Mouse (Mus musculus) testis, adult 2 months (tissue): ENCODE results near the gene Sema4d.

Source experiments
- CTCF ChIP-seq: fragments of 200-500 bp; IDR thresholded peaks from 2 replicates; pipeline ENCODE4 v1.5.1; 2012; ENCODE audit warnings: low read depth, mild to moderate bottlenecking, inconsistent platforms, low read length, moderate library complexity; ENCODE audit not compliant: control insufficient read depth, insufficient read depth, insufficient replicate concordance
- POLR2A ChIP-seq: fragments of 200-500 bp; IDR thresholded peaks from 2 replicates; pipeline ENCODE4 v1.6.1; 2012; ENCODE audit warnings: low read depth, mild to moderate bottlenecking, inconsistent platforms, low read length, moderate library complexity; ENCODE audit not compliant: control insufficient read depth

GRCm38 (mm10) chr13:51749578-51750345, 43.8 kb downstream of the Sema4d start:
- TF ChIP-seq CTCF (no peak), POLR2A (no peak)
